Mouse (Mus musculus): ENCODE data around the gene Nupl2. TPM values are rescaled to one million over a fixed set of nuclear protein-coding genes. Genes with fewer than 3 reads are reported as not detected.

Gene Nupl2
- total and polyA plus RNA-seq, 3 experiments, result 6.3 to 9.3 (median 7.9) TPM

GRCm38 (mm10) chr5:24208505-24208904 lies 43.7 kb downstream of the Nupl2 start:
- no peak for DNase-seq

DNA sequence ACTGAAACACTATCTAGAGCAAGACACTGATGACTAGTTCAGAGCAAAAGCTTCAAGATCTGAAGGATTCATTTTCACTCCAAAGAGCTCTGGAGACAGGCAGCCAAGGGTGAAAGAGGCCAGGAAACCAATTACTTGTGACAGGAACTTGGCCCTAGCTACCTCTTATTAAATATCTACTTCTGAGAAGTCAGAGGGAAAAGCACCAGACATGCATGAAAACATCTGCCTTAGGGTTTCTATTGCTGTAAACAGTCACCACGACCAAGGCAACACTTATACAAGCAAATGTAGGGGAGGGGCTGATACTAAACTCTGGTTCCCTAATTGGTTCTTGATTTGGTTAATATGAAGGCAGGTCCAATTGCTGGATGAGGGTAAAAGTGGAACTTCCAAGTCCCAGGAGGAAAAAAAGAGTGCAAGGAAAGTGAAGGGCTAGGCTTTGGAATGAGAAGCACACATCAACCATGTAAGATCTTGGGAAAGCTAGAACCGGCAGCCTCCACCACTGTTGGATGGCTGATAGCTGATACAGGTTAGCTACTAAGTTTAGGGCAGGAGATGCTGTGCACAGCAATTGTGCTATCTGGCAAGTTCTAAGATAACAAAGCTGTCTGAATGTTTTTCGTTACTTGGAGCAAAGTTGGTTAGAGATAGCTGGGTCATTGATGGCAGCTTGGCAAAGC lies 49.2 kb downstream of the Nupl2 start:
- no peak for DNase-seq

GRCm38 (mm10) chr5:24214547-24214878 lies 49.8 kb downstream of the Nupl2 start:
- DNase-seq, result no peak

GRCm38 (mm10) chr5:24214900-24215299 lies 50.1 kb downstream of the Nupl2 start:
- no peak for DNase-seq

Other genes with a start within 250 kb of the Nupl2 start
- 100 to 1,000 TPM in 1 of 2 experiments, 10 to 100 TPM in 1; 50.1 to 133 TPM for gene Fam126a, start 134.3 kb upstream of the Nupl2 start, total RNA-seq (2021)
- gene Fam126a, start 134.3 kb upstream of the Nupl2 start, polyA plus RNA-seq (2012; rRNA removed), result 9.2 and 14.5 TPM in 2 replicates
- 10 to 100 TPM; 31.4 to 37.6 TPM for gene Klhl7, start 64.4 kb upstream of the Nupl2 start, total RNA-seq (2021)
- 0.79 and 0.91 TPM in 2 replicates for gene Klhl7, start 64.4 kb upstream of the Nupl2 start, polyA plus RNA-seq (2012; rRNA removed)
- 10 to 100 TPM; 12.3 to 26.4 TPM for gene Kcnh2, start 186.6 kb downstream of the Nupl2 start, total RNA-seq (2021)
- gene Kcnh2, start 186.6 kb downstream of the Nupl2 start, polyA plus RNA-seq (2012; rRNA removed), result 75.2 and 99.5 TPM in 2 replicates
- gene Nos3, start 199.8 kb downstream of the Nupl2 start, total RNA-seq (2021), result 10 to 100 TPM in 1 of 2 experiments, 1 to 10 TPM in 1; 8.5 to 13.6 TPM
- 22.1 and 33.1 TPM in 2 replicates for gene Nos3, start 199.8 kb downstream of the Nupl2 start, polyA plus RNA-seq (2012; rRNA removed)
- gene Atg9b, start 227.2 kb downstream of the Nupl2 start, total RNA-seq (2021), result 1 to 10 TPM; 1.5 to 1.7 TPM
- gene Atg9b, start 227.2 kb downstream of the Nupl2 start, polyA plus RNA-seq (2012; rRNA removed), result 7.5 and 11.6 TPM in 2 replicates
- 10 to 100 TPM; 63.6 to 69.8 TPM for gene Abcb8, start 228.7 kb downstream of the Nupl2 start, total RNA-seq (2021)
- 165 and 174 TPM in 2 replicates for gene Abcb8, start 228.7 kb downstream of the Nupl2 start, polyA plus RNA-seq (2012; rRNA removed)
- under 1 TPM in 1 of 2 experiments, not detected in 1; 0.48 TPM for gene Asic3, start 248.4 kb downstream of the Nupl2 start, total RNA-seq (2021)
- 0.74 and 1.2 TPM in 2 replicates for gene Asic3, start 248.4 kb downstream of the Nupl2 start, polyA plus RNA-seq (2012; rRNA removed)